Mouse (Mus musculus): ENCODE measurements around the gene Elmo3.

Gene Elmo3

DNA sequence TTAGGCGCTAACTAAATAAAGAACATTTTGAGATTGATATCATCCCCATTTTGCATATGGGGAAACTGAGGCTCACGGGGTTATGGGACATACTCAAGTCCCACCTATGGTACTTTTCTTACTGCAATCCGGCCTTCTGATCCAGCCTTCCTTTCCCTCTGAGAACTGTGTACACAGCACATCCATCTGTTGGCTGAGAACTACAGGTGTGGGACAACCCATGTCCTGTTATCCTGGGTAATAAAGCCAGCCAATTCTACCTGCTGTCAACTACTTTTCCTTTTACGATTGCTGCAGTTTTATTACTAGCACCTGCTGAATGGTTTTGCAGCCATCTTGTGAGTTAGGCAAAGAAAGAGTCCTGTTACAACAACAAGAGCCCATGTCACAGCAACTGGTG, 49.1 kb downstream of the Elmo3 start:
- no peak for DNase-seq (ENCODE audit: low spot score)

DNA sequence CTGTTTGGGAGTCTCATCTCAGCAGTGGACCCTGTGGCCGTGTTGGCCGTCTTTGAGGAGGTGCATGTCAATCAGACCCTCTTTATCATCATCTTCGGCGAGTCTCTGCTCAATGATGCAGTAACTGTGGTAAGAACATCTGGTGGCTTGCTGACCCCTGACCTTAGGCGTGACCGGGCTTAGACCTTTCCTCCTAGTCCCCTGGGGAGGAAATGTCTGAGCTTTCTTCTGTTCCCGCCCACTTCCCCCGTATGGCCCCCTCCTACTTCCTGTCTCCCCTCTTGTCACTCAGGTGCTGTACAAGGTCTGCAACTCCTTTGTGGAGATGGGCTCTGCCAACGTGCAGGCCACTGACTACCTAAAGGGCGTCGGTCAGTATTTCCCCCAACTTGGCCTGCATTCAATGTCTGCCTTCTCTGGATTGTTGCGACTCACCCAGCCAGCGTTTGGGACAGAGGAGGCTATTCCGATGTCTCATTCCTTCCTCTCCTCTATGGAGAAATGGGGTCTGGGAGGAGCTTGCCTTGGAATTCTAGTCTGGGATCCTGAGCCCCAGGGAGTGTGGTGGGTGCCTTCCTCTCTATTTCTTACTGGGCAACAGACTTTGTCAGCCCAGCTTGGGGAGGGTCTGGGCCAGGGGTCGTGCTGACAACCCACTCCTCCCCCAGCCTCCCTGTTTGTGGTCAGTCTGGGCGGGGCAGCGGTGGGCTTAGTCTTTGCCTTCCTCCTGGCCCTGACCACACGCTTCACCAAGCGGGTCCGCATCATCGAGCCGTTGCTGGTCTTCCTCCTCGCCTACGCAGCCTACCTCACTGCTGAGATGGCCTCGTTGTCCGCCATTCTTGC, 50.0 kb downstream of the Elmo3 start:
- DNase-seq (ENCODE audit: low spot score), result no peak

DNA sequence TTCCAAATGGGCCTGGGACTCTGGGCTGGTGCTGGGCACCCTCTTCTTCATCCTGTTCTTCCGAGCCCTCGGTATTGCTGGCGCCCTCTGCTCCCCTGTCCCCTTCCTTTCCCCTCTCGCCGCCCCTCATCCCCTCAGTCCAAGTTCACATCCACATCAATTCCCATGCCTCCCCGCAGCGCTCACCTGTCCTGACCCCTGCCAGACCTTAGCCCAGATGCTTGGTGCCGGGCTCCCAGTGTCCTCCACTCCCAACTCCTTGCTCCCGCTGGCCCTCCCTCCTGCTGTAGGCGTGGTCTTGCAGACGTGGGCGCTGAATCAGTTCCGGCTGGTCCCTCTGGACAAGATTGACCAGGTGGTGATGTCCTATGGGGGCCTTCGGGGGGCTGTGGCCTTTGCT, 51.3 kb downstream of the Elmo3 start:
- DNase-seq (ENCODE audit: low spot score), result no peak

DNA sequence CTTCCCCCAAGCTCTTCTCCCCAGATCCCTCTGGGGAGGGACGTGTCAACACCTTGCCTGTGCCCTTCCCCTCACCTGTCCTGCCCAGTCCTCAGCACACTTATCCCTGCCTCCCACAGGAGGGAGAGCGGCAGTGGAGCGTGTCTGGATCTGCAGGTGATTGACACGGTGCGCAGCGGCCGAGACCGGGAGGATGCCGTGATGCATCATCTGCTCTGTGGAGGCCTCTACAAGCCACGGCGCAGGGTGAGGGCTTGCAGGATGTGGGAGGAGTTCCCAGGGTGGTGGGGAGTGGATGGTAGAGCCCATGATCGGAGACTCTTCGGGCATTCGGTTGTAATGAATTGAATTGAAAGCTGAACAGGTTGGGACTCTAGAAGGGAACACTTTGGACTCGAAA, 53.8 kb downstream of the Elmo3 start:
- no peak for DNase-seq (ENCODE audit: low spot score)

DNA sequence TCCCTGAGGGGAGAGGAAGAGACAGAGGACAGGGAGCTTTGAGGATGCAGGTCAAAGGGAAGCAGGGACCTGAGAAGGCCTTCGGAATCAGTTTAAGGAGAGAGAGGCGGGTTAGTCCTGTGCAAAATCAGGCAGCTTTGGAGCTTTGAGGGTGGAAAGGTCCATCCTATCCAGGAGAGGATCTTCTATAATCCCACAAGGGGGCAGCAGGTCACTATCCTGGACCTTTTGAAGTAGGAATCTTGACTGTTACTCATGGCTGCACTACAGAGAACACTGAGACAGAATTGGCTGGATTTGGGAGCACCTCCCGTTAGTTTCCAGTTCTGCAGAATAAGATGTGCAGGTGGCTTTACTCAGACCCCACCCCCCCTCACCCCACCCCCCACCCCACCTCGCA, 54.2 kb downstream of the Elmo3 start:
- DNase-seq (ENCODE audit: low spot score), result no peak

Measured in left cerebral cortex, adult 11 months (tissue).